Mouse (Mus musculus) E14TG2a.4 (cell line): ENCODE measurements around the gene Ccnd2.

Source experiments
- CTCF ChIP-seq: conservative IDR thresholded peaks from 2 replicates; pipeline ENCODE4 v1.5.1; 2014; ENCODE audit warnings: low read length
- NANOG ChIP-seq: IDR thresholded peaks from 2 replicates; pipeline ENCODE4 v1.6.1; 2014; ENCODE audit warnings: borderline replicate concordance, low read length, mixed read lengths
- POU5F1 ChIP-seq: IDR thresholded peaks from 2 replicates; pipeline ENCODE4 v1.6.1; 2014; ENCODE audit warnings: low read length, borderline replicate concordance

- TF ChIP-seq CTCF (no peak), POU5F1 (no peak), NANOG (no peak)
These were observed 29.0 kb downstream of the Ccnd2 start for GRCm38 (mm10) chr6:127122996-127123395.
